Mouse (Mus musculus): ENCODE data around the gene Otogl. TPM values are rescaled to one million over a fixed set of nuclear protein-coding genes. Genes with fewer than 3 reads are reported as not detected.

The Otogl gene
- total RNA-seq (2015; ENCODE audit: low replicate concordance) (not detected in 2 replicates), total RNA-seq (2017; ENCODE audit: low replicate concordance) (0.14 and 0.17 TPM in 2 replicates)

GRCm38 (mm10) chr10:107912084-107912573 is at the start of gene Otogl:
Gene Otogl, minus strand, starts transcription at chr10:107912134.
- no peak for ATAC-seq (replicated peaks; ENCODE audit: low FRiP score, poor library complexity, severe bottlenecking)

- no peak for ATAC-seq (replicated peaks; ENCODE audit: low FRiP score, poor library complexity, severe bottlenecking)
These were observed 44.7 kb upstream of the Otogl start for GRCm38 (mm10) chr10:107956588-107956987.

DNA sequence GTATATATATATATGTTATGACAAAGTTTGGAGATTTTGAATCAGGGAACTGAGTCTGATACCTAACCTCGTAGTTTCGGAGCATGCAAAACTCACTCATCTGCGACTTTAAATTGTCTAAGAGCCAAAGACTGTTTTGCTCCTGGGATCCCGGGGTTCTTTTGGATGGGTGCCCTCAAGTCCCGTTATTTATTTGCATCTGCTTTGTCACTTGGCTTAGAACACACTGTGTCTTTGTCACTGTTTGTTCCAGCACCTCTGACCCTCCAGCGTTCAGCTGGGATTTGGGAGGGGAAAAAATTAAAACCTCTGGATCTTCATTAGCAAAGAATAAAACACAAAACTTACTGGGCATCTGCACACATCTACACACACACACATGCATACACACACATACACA is 42.5 kb upstream of the Otogl start:
- ATAC-seq (replicated peaks; ENCODE audit: low FRiP score, poor library complexity, severe bottlenecking): no peak

GRCm38 (mm10) chr10:107951596-107951995 is 39.7 kb upstream of the Otogl start:
- no peak for ATAC-seq (replicated peaks; ENCODE audit: low FRiP score, poor library complexity, severe bottlenecking)

GRCm38 (mm10) chr10:107949945-107950344 is 38.0 kb upstream of the Otogl start:
- no peak for ATAC-seq (replicated peaks; ENCODE audit: low FRiP score, poor library complexity, severe bottlenecking)

- no peak for ATAC-seq (replicated peaks; ENCODE audit: low FRiP score, poor library complexity, severe bottlenecking)
These were observed 36.7 kb upstream of the Otogl start for GRCm38 (mm10) chr10:107948647-107949046.

GRCm38 (mm10) chr10:107948038-107948437 is 36.1 kb upstream of the Otogl start:
- ATAC-seq (replicated peaks; ENCODE audit: low FRiP score, poor library complexity, severe bottlenecking): no peak

- ATAC-seq (replicated peaks; ENCODE audit: low FRiP score, poor library complexity, severe bottlenecking): no peak
These were observed 34.4 kb upstream of the Otogl start for GRCm38 (mm10) chr10:107946348-107946747.

DNA sequence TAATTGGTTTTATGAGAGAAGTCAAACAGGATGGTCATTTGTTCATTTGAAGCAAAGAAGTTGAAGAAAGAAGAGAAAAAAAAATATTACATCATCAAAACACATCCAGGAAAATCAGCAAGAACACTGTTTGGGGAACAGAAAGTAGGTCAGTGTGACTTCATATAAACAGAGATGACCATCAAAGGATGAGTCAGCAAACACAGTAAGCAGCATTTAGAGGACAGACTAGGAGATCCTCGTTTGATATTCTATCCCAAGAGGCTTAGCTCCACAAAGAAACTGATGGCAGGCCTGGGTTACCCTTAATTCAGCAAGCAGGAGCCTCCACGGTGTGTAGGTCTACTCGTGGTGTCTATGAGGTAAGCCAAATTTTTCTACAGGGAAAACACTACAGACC is 31.9 kb upstream of the Otogl start:
- ATAC-seq (replicated peaks; ENCODE audit: low FRiP score, poor library complexity, severe bottlenecking): no peak

GRCm38 (mm10) chr10:107941188-107941900 is 29.4 kb upstream of the Otogl start:
- ATAC-seq (replicated peaks; ENCODE audit: low FRiP score, poor library complexity, severe bottlenecking): no peak

DNA sequence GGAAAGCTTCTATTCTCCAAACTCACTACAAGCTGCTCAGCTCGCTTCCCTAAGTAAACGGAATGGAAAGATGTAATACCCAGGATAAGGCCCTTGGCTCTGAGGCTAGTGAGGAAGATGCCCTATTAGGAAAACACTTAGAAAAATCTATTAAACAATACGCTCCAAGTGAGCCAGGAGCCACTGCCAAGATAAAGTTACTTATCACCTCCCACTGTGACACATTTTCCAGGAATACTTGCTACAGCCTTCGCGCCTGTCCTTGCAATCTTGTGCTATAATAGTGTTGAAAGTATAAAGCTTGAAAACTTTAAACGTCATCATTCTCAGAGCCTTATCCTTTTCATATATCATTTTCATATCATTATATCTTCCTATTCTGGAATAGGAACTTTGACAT is 28.4 kb upstream of the Otogl start:
- no peak for ATAC-seq (replicated peaks; ENCODE audit: low FRiP score, poor library complexity, severe bottlenecking)

- no peak for ATAC-seq (replicated peaks; ENCODE audit: low FRiP score, poor library complexity, severe bottlenecking)
These were observed 27.9 kb upstream of the Otogl start for GRCm38 (mm10) chr10:107939821-107940220.

DNA sequence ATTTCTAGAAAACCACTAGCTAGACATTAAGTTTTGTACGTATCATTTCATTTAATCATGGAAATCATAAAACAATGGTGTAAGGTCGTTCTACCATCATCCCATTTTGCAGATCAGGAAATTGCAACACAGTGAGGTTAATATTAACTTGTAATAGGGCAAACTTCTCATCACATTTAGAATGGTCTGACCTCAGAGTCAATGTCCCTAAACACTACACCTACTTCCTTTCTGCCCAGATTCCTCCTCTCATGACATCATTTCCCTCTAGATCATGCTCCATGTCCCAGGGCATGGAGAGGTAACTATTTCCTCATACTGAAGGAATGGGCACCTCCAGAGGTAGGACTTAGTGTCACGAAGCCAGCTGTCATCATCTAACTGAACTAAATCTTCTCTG is 22.1 kb upstream of the Otogl start:
- ATAC-seq (replicated peaks; ENCODE audit: low FRiP score, poor library complexity, severe bottlenecking): no peak

- ATAC-seq (replicated peaks; ENCODE audit: low FRiP score, poor library complexity, severe bottlenecking): no peak
These were observed 21.6 kb upstream of the Otogl start for GRCm38 (mm10) chr10:107933527-107933926.

GRCm38 (mm10) chr10:107931833-107932828 is 20.2 kb upstream of the Otogl start:
- ATAC-seq (replicated peaks; ENCODE audit: low FRiP score, poor library complexity, severe bottlenecking): no peak

DNA sequence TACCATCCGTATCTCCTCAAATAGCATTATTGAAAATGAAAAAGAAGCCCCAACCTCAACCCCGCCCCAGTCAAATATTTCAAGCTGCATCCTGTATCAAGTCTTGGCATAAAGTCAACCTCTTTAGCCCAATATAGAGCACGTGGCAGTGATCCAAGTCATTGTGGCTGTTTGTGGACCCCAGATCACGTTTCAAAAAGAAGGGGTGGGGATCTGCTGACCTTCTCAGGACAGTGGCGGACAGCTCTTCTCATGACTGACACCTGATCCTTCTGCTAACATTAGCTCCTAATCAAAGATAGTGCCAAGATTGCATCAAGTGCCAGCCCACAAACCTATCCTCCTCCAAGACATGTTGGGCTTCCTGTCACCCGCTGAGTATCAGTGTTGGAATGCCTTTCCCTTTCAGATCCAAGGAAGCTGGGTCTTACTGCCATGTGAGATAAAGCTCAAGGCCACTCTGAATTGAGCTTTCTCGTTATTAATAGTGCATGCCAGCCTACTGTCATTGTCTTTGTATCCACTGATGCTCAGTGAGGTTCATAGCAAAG is 18.6 kb upstream of the Otogl start:
- ATAC-seq (replicated peaks; ENCODE audit: low FRiP score, poor library complexity, severe bottlenecking): no peak

GRCm38 (mm10) chr10:107925306-107925705 is 13.4 kb upstream of the Otogl start:
- no peak for ATAC-seq (replicated peaks; ENCODE audit: low FRiP score, poor library complexity, severe bottlenecking)

GRCm38 (mm10) chr10:107923860-107924259 is 11.9 kb upstream of the Otogl start:
- ATAC-seq (replicated peaks; ENCODE audit: low FRiP score, poor library complexity, severe bottlenecking): no peak

GRCm38 (mm10) chr10:107922750-107923149 is 10.8 kb upstream of the Otogl start:
- no peak for ATAC-seq (replicated peaks; ENCODE audit: low FRiP score, poor library complexity, severe bottlenecking)

DNA sequence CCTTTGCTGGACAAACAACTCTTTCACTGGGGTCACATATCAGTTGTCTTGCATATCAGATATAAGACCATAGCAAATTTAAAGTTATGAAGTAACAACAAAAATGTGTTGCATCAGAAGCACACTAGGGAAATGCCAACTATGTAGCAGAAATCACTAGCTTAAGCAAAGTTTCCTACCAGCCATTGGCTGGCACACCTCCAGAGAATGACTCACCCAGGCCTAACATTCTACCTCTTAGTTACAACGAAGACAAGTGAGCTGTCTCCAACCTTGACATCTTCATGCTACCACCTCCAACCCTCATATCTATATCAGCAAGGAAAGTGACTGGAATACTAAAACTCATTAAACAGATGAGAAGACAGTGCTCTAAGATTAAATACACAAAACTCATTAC is 9.6 kb upstream of the Otogl start:
- ATAC-seq (replicated peaks; ENCODE audit: low FRiP score, poor library complexity, severe bottlenecking): no peak
